Mouse (Mus musculus) small intestine, adult 2 months (tissue): ENCODE measurements around the gene Cecr2.

Experiments used
- CTCF ChIP-seq: fragments of 200-500 bp; IDR thresholded peaks from 2 replicates; pipeline ENCODE4 v1.5.1; 2012; ENCODE audit warnings: low read depth, mild to moderate bottlenecking, control low read depth, inconsistent platforms, low read length, moderate library complexity, mixed read lengths; ENCODE audit not compliant: insufficient replicate concordance, insufficient read length; ENCODE audit errors: extremely low read depth
- POLR2A ChIP-seq: fragments of 200-500 bp; IDR thresholded peaks from 2 replicates; pipeline ENCODE4 v1.6.1; 2012; ENCODE audit warnings: low read depth, mild to moderate bottlenecking, control low read depth, inconsistent platforms, low read length, moderate library complexity

DNA sequence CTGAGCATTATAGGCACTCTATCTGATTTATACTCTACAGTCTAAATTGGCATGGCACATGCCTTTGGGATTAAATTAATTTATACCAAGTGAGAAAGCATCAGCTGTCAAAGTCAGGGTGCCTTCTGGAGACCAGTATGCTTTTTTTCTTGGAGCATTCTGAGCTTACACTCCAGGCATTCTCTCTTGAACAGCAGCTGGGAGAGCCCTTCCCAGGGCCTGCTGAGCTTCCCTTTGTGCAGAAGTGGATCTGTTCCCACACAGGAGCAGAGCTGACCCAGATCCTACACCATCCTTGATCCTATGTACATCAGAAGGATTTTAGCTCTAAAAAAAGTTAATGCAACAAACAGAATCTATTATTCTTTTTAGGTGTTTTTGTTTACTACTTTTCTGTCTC is 49.7 kb downstream of the Cecr2 start:
- TF ChIP-seq CTCF: no peak
- TF ChIP-seq POLR2A: no peak
